Mouse (Mus musculus) hindbrain, embryonic 14.5 days (tissue): ENCODE measurements at regions not wholly inside any gene's neighbourhood (a gene's known extent, or its start where the extent isn't known, plus 50 kb on each side); places are given as distances from the start of the nearest gene placed in this dataset.
A peak's percentile ranks its signal among the peaks of the same experiment; 100 is the strongest.

Source experiments
- ATAC-seq: fragments of 200-750 bp; cut with Nextera tagmentation; 2 replicates; pipeline ENCODE4 v1.8.0; 2017; ENCODE audit warnings: moderate number of reproducible peaks, mild to moderate bottlenecking, moderate TSS enrichment, moderate library complexity; ENCODE audit not compliant: low FRiP score
- DNase-seq: peaks from one replicate; pipeline ENCODE4 v3.0.0-alpha.2; 2015; ENCODE audit warnings: low spot score
- H3K27ac ChIP-seq: fragments of 300-500 bp; sonication (generic); 2 replicates; pipeline ENCODE4 v1.5.1; 2014; ENCODE audit warnings: mild to moderate bottlenecking, moderate library complexity
- H3K27me3 ChIP-seq: fragments of 300-500 bp; sonication (generic); 2 replicates; pipeline ENCODE4 v1.6.1; 2014; ENCODE audit warnings: mild to moderate bottlenecking, low read length, mixed read lengths; ENCODE audit not compliant: control insufficient read depth, insufficient read depth
- H3K36me3 ChIP-seq: fragments of 300-500 bp; sonication (generic); replicated peaks from 2 replicates; pipeline ENCODE4 v1.6.1; 2014; ENCODE audit not compliant: control insufficient read depth, insufficient read depth
- H3K4me1 ChIP-seq: fragments of 300-500 bp; sonication (generic); replicated peaks from 2 replicates; pipeline ENCODE4 v1.6.1; 2014; ENCODE audit warnings: antibody characterized with exemption, low read length, mixed read lengths; ENCODE audit not compliant: control insufficient read depth, insufficient read depth
- H3K4me2 ChIP-seq: fragments of 300-500 bp; sonication (generic); replicated peaks from 2 replicates; pipeline ENCODE4 v1.6.1; 2014; ENCODE audit warnings: mild to moderate bottlenecking, moderate library complexity
- H3K4me3 ChIP-seq: fragments of 300-500 bp; sonication (generic); replicated peaks from 2 replicates; pipeline ENCODE4 v1.5.1; 2014; ENCODE audit warnings: mild to moderate bottlenecking, low read length
- H3K9ac ChIP-seq: fragments of 300-500 bp; sonication (generic); 2 replicates; pipeline ENCODE4 v1.6.1; 2014
- H3K9me3 ChIP-seq: fragments of 300-500 bp; sonication (generic); 2 replicates; pipeline ENCODE4 v1.6.1; 2016; ENCODE audit warnings: low read length; ENCODE audit not compliant: control insufficient read depth
- WGBS: fragments of 180-500 bp; shearing (Covaris S2); extraction: QIAGEN DNeasy Blood & Tissue Kit; methylation state at CpG from one replicate; pipeline ENCODE4 v1.1.7; 2014; 5-methylcytosine and 5-hydroxymethylcytosine counted together

DNA sequence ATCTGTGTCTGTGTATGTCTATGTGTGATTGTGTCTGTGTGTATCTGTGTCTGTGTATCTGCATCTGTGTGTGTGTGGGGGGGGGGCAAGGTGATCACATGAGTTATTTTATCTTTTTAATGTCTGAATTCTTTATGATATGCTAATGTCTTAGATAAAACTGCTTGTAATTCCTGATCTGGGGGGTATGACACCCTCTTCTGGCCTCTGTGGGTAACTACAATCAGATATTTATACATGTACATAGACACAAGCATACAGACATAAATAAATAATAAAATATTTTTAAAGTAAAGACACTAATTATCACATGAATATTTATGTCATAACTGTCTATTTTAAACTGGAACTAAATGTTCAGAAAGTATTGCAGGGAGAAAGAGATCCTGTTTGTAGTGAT, 66.5 kb upstream of the Pirt start:
- ATAC-seq = no peak
- no peak overlapping the region for H3K9ac ChIP-seq
- no peak overlapping the region for H3K4me3 ChIP-seq
- DNase-seq = no peak
- H3K9me3 ChIP-seq = peaks cover 5% of the 10 kb centered on the region; the same call in 1 of the 2 replicates
- H3K27ac ChIP-seq = 0 out of 2 replicates have a peak overlapping the region, but pooled peaks have one; percentile 62
- H3K4me2 ChIP-seq = no peak overlapping the region
- H3K4me1 ChIP-seq = peaks cover 11% of the 10 kb centered on the region
- no peaks in the 10 kb centered on the region for H3K27me3 ChIP-seq
- no peaks in the 10 kb centered on the region for H3K36me3 ChIP-seq

GRCm38 (mm10) chr11:66846043-66846775, 65.6 kb upstream of the Pirt start:
- Histone ChIP-seq H3K27ac (peak overlapping the region; percentile 62), H3K9ac (no peak overlapping the region), H3K4me3 (no peak overlapping the region), H3K4me2 (no peak overlapping the region), H3K27me3 (no peaks in the 10 kb centered on the region), H3K36me3 (no peaks in the 10 kb centered on the region), H3K4me1 (peaks cover 11% of the 10 kb centered on the region), H3K9me3 (peaks cover 5% of the 10 kb centered on the region; the same call in 1 of the 2 replicates)
- WGBS = 18% methylated on average over 9 of the region's 9 CpGs
- DNase-seq = no peak
- peak; percentile 51; the same call in 1 of the 2 replicates for ATAC-seq
